Mouse (Mus musculus) limb, embryonic 14.5 days (tissue): Measurements from ENCODE around the gene Gm20388. TPM values are rescaled to one million over a fixed set of nuclear protein-coding genes. Genes with fewer than 3 reads are reported as not detected.

Source experiments
- ATAC-seq: fragments of 200-750 bp; cut with Nextera tagmentation; 2 replicates; pipeline ENCODE4 v1.8.0; 2017; ENCODE audit warnings: low read depth, moderate number of reproducible peaks, moderate TSS enrichment; ENCODE audit not compliant: low FRiP score
- DNase-seq: peaks from one replicate; pipeline ENCODE4 v3.0.0-alpha.2; 2015; ENCODE audit warnings: low spot score
- H3K27ac ChIP-seq: fragments of 300-500 bp; sonication (generic); replicated peaks from 2 replicates; pipeline ENCODE4 v1.5.1; 2014; ENCODE audit warnings: low read depth, mild to moderate bottlenecking, low read length, moderate library complexity, mixed read lengths
- H3K27me3 ChIP-seq: fragments of 300-500 bp; sonication (generic); 2 replicates; pipeline ENCODE4 v1.6.1; 2014; ENCODE audit warnings: low read length, mixed read lengths; ENCODE audit not compliant: control insufficient read depth, insufficient read depth
- H3K36me3 ChIP-seq: fragments of 300-500 bp; sonication (generic); 2 replicates; pipeline ENCODE4 v1.6.1; 2014; ENCODE audit warnings: mild to moderate bottlenecking, low read length, moderate library complexity, mixed read lengths; ENCODE audit not compliant: control insufficient read depth, insufficient read depth
- H3K4me1 ChIP-seq: fragments of 300-500 bp; sonication (generic); 2 replicates; pipeline ENCODE4 v1.6.1; 2014; ENCODE audit warnings: antibody characterized with exemption, low read length, mixed read lengths; ENCODE audit not compliant: control insufficient read depth, insufficient read depth
- H3K4me2 ChIP-seq: fragments of 300-500 bp; sonication (generic); replicated peaks from 2 replicates; pipeline ENCODE4 v1.6.1; 2014; ENCODE audit warnings: low read depth, mild to moderate bottlenecking, low read length, moderate library complexity; ENCODE audit not compliant: severe bottlenecking
- H3K4me3 ChIP-seq: fragments of 300-500 bp; sonication (generic); replicated peaks from 2 replicates; pipeline ENCODE4 v1.5.1; 2014; ENCODE audit warnings: low read length
- H3K9ac ChIP-seq: fragments of 300-500 bp; sonication (generic); 2 replicates; pipeline ENCODE4 v1.6.1; 2014; ENCODE audit warnings: mild to moderate bottlenecking, low read depth, low read length, moderate library complexity; ENCODE audit not compliant: severe bottlenecking
- H3K9me3 ChIP-seq: fragments of 300-500 bp; sonication (generic); 2 replicates; pipeline ENCODE4 v1.6.1; 2016; ENCODE audit warnings: low read length; ENCODE audit not compliant: control insufficient read depth
- POLR2A ChIP-seq: fragments of 200-500 bp; IDR thresholded peaks from 2 replicates; pipeline ENCODE4 v1.8.0; 2012; ENCODE audit warnings: inconsistent platforms, mild to moderate bottlenecking, moderate library complexity, borderline replicate concordance; ENCODE audit not compliant: insufficient read depth, insufficient read length; ENCODE audit errors: extremely low read depth
- WGBS: fragments of 180-500 bp; shearing (Covaris S2); extraction: QIAGEN DNeasy Blood & Tissue Kit; methylation state at CpG from one replicate; pipeline ENCODE4 v1.1.7; 2014; 5-methylcytosine and 5-hydroxymethylcytosine counted together
- polyA plus RNA-seq, 2 experiments: library from polyadenylated mRNA; depleted of rRNA in 1 of 2; stranded (reverse) in 1 of 2; unstranded in 1 of 2; fragments of >200 nt; fragmentation: Nextera tagmentation in 1 of 2; extraction: Ambion mirVana in 1 of 2; gene quantifications; 2 replicates each; pipeline versions ENCODE4 v1.2.1 to v1.2.3; 2012 to 2014

The Gm20388 gene
- polyA plus RNA-seq, 2 experiments: 1.9 to 49.9 TPM

DNA sequence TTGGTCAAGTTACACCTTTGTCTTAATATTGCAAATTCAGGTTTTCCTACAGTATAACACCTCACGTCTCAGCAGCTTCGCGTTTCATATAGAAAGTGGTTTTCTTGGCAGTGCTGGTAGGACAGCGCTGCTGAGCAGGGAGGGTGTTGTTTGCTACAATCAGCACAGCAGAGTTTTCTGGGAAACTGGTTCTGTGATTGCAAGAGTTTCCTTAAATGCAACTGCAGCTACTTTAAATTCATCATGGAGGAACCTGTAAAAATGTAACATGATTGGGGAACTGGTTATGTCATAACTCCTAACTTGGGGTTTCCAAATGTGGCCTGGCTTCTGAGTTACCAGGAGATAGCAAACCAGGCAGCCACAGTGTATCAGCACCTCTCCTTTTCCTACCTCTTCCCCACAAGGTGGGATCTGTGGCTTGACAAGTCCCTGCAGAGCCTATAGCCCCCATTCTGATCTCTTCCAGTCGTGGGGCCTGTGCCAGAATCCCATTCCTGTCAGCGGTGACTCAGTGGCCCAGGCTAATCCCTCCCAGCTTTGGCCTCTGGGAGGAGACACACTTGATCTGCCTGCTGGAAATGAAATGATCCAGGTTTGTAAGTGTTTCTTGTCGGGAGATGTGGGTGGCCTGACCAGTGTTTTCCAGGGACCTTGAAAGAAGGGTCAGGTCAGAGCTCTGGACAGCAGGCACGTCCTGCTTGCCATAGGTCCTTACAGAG, 2109.6 kb downstream of the Gm20388 start:
- no peak overlapping the region for H3K4me2 ChIP-seq
- H3K4me3 ChIP-seq: no peak overlapping the region
- H3K9ac ChIP-seq: no peak overlapping the region
- no peak for TF ChIP-seq POLR2A
- H3K27ac ChIP-seq: no peak overlapping the region
- peaks cover 7% of the 10 kb centered on the region; the same call in 1 of the 2 replicates for H3K4me1 ChIP-seq
- no peak for DNase-seq
- 79% methylated on average over 8 of the region's 8 CpGs for WGBS
- peaks cover 57% of the 10 kb centered on the region for H3K36me3 ChIP-seq
- H3K27me3 ChIP-seq: no peaks in the 10 kb centered on the region
- no peaks in the 10 kb centered on the region for H3K9me3 ChIP-seq
- no peak for ATAC-seq

GRCm38 (mm10) chr8:122021725-122022124, 2111.1 kb downstream of the Gm20388 start:
- Histone ChIP-seq H3K36me3 (peaks cover 66% of the 10 kb centered on the region), H3K9ac (no peak overlapping the region), H3K4me2 (no peak overlapping the region), H3K27me3 (no peaks in the 10 kb centered on the region), H3K4me1 (peaks cover 7% of the 10 kb centered on the region; the same call in 1 of the 2 replicates), H3K9me3 (no peaks in the 10 kb centered on the region), H3K27ac (0 out of 2 replicates have a peak overlapping the region, but pooled peaks have one; percentile 39), H3K4me3 (no peak overlapping the region)
- DNase-seq: peak; percentile 50
- 57% methylated on average over 2 of the region's 2 CpGs for WGBS
- no peak for TF ChIP-seq POLR2A
- peak; percentile 54 for ATAC-seq

GRCm38 (mm10) chr8:122022274-122022673, 2111.6 kb downstream of the Gm20388 start:
- H3K9me3 ChIP-seq: no peaks in the 10 kb centered on the region
- H3K4me2 ChIP-seq: no peak overlapping the region
- no peak for TF ChIP-seq POLR2A
- ATAC-seq (no peak), DNase-seq (no peak)
- no peaks in the 10 kb centered on the region for H3K27me3 ChIP-seq
- no peak overlapping the region for H3K27ac ChIP-seq
- 88% methylated on average over 6 of the region's 6 CpGs for WGBS
- H3K4me1 ChIP-seq: peaks cover 7% of the 10 kb centered on the region; the same call in 1 of the 2 replicates
- no peak overlapping the region for H3K4me3 ChIP-seq
- H3K9ac ChIP-seq: no peak overlapping the region
- H3K36me3 ChIP-seq: peaks cover 69% of the 10 kb centered on the region

- peaks cover 69% of the 10 kb centered on the region for H3K36me3 ChIP-seq
- 79% methylated on average over 4 of the region's 4 CpGs for WGBS
Measured at GRCm38 (mm10) chr8:122022705-122023104, 2112.1 kb downstream of the Gm20388 start.

DNA sequence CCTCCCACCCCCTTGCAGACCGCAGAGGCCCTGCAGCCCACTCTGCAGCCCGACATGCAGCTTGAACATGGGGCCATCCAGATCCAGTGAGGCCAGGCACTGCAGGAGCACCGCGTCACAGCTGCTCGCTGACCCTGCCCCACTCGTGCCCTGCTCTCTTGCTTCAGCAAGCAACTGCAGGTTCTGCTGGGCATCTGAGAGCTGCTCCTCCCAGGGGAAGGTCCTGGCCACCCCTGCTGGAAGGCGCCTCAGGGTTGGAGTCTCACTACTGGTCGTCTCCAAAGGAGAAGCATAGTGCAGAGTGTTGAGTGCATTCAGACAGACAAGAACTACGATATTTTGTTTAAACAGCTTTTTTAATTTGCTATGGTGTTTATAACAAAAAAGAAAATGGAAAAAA, 2114.9 kb downstream of the Gm20388 start:
- Histone ChIP-seq H3K36me3 (peaks cover 50% of the 10 kb centered on the region), H3K9me3 (no peaks in the 10 kb centered on the region), H3K4me2 (no peak overlapping the region), H3K27ac (no peak overlapping the region), H3K4me1 (peaks cover 3% of the 10 kb centered on the region; the same call in 1 of the 2 replicates), H3K4me3 (no peak overlapping the region), H3K9ac (no peak overlapping the region), H3K27me3 (no peaks in the 10 kb centered on the region)
- TF ChIP-seq POLR2A: no peak
- no peak for ATAC-seq
- 93% methylated on average over 9 of the region's 9 CpGs for WGBS
- DNase-seq: no peak

More at GRCm38 (mm10) chr8:122022705-122023104, 2112.1 kb downstream of the Gm20388 start:
- no peak for DNase-seq
- Histone ChIP-seq H3K27me3 (no peaks in the 10 kb centered on the region), H3K4me2 (no peak overlapping the region), H3K9me3 (no peaks in the 10 kb centered on the region), H3K4me1 (peaks cover 7% of the 10 kb centered on the region; the same call in 1 of the 2 replicates), H3K4me3 (no peak overlapping the region), H3K9ac (no peak overlapping the region), H3K27ac (no peak overlapping the region)
- TF ChIP-seq POLR2A: no peak
- no peak for ATAC-seq
